Mouse (Mus musculus): Measurements from ENCODE around the gene Stard10. TPM values are rescaled to one million over a fixed set of nuclear protein-coding genes. Genes with fewer than 3 reads are reported as not detected.

Gene Stard10
- polyA plus RNA-seq (2014; fragmentation: Nextera tagmentation; extraction: Ambion mirVana) = 12.7 and 14.3 TPM in 2 replicates

- DNase-seq (ENCODE audit: low spot score) (no peak), ATAC-seq (ENCODE audit: low FRiP score) (no peak)
- H3K27ac ChIP-seq = no peak within 1 kb of the TSS
- 0 out of 2 replicates have a peak, but pooled peaks cover 6% of the 10 kb centered on the region for H3K4me1 ChIP-seq (replicated peaks; ENCODE audit: control insufficient read depth, insufficient read depth, low read length)
- no peaks in the 10 kb centered on the region for H3K9me3 ChIP-seq (ENCODE audit: control insufficient read depth, low read length)
- no peak within 1 kb of the TSS for H3K4me3 ChIP-seq (replicated peaks; ENCODE audit: low read length)
- 68% methylated on average over 3 of the region's 3 CpGs for WGBS
- H3K36me3 ChIP-seq (replicated peaks; ENCODE audit: control insufficient read depth, insufficient read depth) = no peaks in the 10 kb centered on the region
- 0 out of 2 replicates have a peak, but pooled peaks cover 3% of the 10 kb centered on the region for H3K27me3 ChIP-seq (ENCODE audit: control insufficient read depth, insufficient read depth, low read length)
- no peak within 1 kb of the TSS for H3K9ac ChIP-seq
- no peak within 1 kb of the TSS for H3K4me2 ChIP-seq (replicated peaks)
Measured at GRCm38 (mm10) chr7:101317014-101317413, at the start of gene Stard10. Gene Stard10, plus strand, starts transcription at chr7:101317086.

GRCm38 (mm10) chr7:101267457-101268259 lies 49.2 kb upstream of the Stard10 start:
- no peak for DNase-seq (ENCODE audit: low spot score)
- 89% methylated on average over 3 of the region's 3 CpGs for WGBS
- no peak overlapping the region for H3K9ac ChIP-seq
- H3K4me1 ChIP-seq (replicated peaks; ENCODE audit: control insufficient read depth, insufficient read depth, low read length) = no peaks in the 10 kb centered on the region
- H3K4me3 ChIP-seq (replicated peaks; ENCODE audit: low read length) = no peak overlapping the region
- H3K9me3 ChIP-seq (ENCODE audit: control insufficient read depth, low read length) = no peaks in the 10 kb centered on the region
- peaks cover 19% of the 10 kb centered on the region for H3K36me3 ChIP-seq (replicated peaks; ENCODE audit: control insufficient read depth, insufficient read depth)
- H3K4me2 ChIP-seq (replicated peaks) = no peak overlapping the region
- no peaks in the 10 kb centered on the region for H3K27me3 ChIP-seq (ENCODE audit: control insufficient read depth, insufficient read depth, low read length)
- H3K27ac ChIP-seq = no peak overlapping the region
- ATAC-seq (ENCODE audit: low FRiP score) = no peak

GRCm38 (mm10) chr7:101271602-101272001 lies 45.3 kb upstream of the Stard10 start:
- ATAC-seq (ENCODE audit: low FRiP score) (no peak), DNase-seq (ENCODE audit: low spot score) (no peak)
- H3K4me2 ChIP-seq (replicated peaks) = no peak overlapping the region
- no peaks in the 10 kb centered on the region for H3K27me3 ChIP-seq (ENCODE audit: control insufficient read depth, insufficient read depth, low read length)
- H3K27ac ChIP-seq = no peak overlapping the region
- no peaks in the 10 kb centered on the region for H3K9me3 ChIP-seq (ENCODE audit: control insufficient read depth, low read length)
- no peak overlapping the region for H3K4me3 ChIP-seq (replicated peaks; ENCODE audit: low read length)
- no peak overlapping the region for H3K9ac ChIP-seq
- H3K4me1 ChIP-seq (replicated peaks; ENCODE audit: control insufficient read depth, insufficient read depth, low read length) = no peaks in the 10 kb centered on the region
- WGBS = 81% methylated on average over 1 of the region's 1 CpGs
- H3K36me3 ChIP-seq (replicated peaks; ENCODE audit: control insufficient read depth, insufficient read depth) = peaks cover 46% of the 10 kb centered on the region

GRCm38 (mm10) chr7:101272466-101273160 lies 44.3 kb upstream of the Stard10 start:
- Histone ChIP-seq H3K4me2 (replicated peaks) (no peak overlapping the region), H3K27me3 (ENCODE audit: control insufficient read depth, insufficient read depth, low read length) (no peaks in the 10 kb centered on the region), H3K9me3 (ENCODE audit: control insufficient read depth, low read length) (no peaks in the 10 kb centered on the region), H3K36me3 (replicated peaks; ENCODE audit: control insufficient read depth, insufficient read depth) (peaks cover 55% of the 10 kb centered on the region), H3K27ac (no peak overlapping the region), H3K9ac (no peak overlapping the region), H3K4me3 (replicated peaks; ENCODE audit: low read length) (no peak overlapping the region), H3K4me1 (replicated peaks; ENCODE audit: control insufficient read depth, insufficient read depth, low read length) (no peaks in the 10 kb centered on the region)
- DNase-seq (ENCODE audit: low spot score) (no peak), ATAC-seq (ENCODE audit: low FRiP score) (no peak)
- WGBS = 87% methylated on average over 8 of the region's 8 CpGs

- DNase-seq (ENCODE audit: low spot score) (no peak), ATAC-seq (ENCODE audit: low FRiP score) (no peak)
- H3K4me2 ChIP-seq (replicated peaks) = no peak overlapping the region
- WGBS = 83% methylated on average over 3 of the region's 3 CpGs
- no peaks in the 10 kb centered on the region for H3K4me1 ChIP-seq (replicated peaks; ENCODE audit: control insufficient read depth, insufficient read depth, low read length)
- no peaks in the 10 kb centered on the region for H3K9me3 ChIP-seq (ENCODE audit: control insufficient read depth, low read length)
- H3K4me3 ChIP-seq (replicated peaks; ENCODE audit: low read length) = no peak overlapping the region
- H3K27me3 ChIP-seq (ENCODE audit: control insufficient read depth, insufficient read depth, low read length) = no peaks in the 10 kb centered on the region
- no peak overlapping the region for H3K9ac ChIP-seq
- H3K27ac ChIP-seq = no peak overlapping the region
- peaks cover 79% of the 10 kb centered on the region for H3K36me3 ChIP-seq (replicated peaks; ENCODE audit: control insufficient read depth, insufficient read depth)
Measured at GRCm38 (mm10) chr7:101282721-101283120, 34.2 kb upstream of the Stard10 start.

- 93% methylated on average over 1 of the region's 1 CpGs for WGBS
- no peak for DNase-seq (ENCODE audit: low spot score)
- Histone ChIP-seq H3K36me3 (replicated peaks; ENCODE audit: control insufficient read depth, insufficient read depth) (peaks cover 64% of the 10 kb centered on the region), H3K27me3 (ENCODE audit: control insufficient read depth, insufficient read depth, low read length) (no peaks in the 10 kb centered on the region), H3K27ac (no peak overlapping the region), H3K4me1 (replicated peaks; ENCODE audit: control insufficient read depth, insufficient read depth, low read length) (no peaks in the 10 kb centered on the region), H3K4me3 (replicated peaks; ENCODE audit: low read length) (no peak overlapping the region), H3K4me2 (replicated peaks) (no peak overlapping the region), H3K9me3 (ENCODE audit: control insufficient read depth, low read length) (no peaks in the 10 kb centered on the region), H3K9ac (no peak overlapping the region)
- ATAC-seq (ENCODE audit: low FRiP score) = no peak
Measured at GRCm38 (mm10) chr7:101284504-101284903, 32.4 kb upstream of the Stard10 start.

GRCm38 (mm10) chr7:101286891-101287290 lies 30.0 kb upstream of the Stard10 start:
- no peak overlapping the region for H3K4me2 ChIP-seq (replicated peaks)
- no peak overlapping the region for H3K9ac ChIP-seq
- no peaks in the 10 kb centered on the region for H3K9me3 ChIP-seq (ENCODE audit: control insufficient read depth, low read length)
- peaks cover 60% of the 10 kb centered on the region for H3K36me3 ChIP-seq (replicated peaks; ENCODE audit: control insufficient read depth, insufficient read depth)
- no peaks in the 10 kb centered on the region for H3K4me1 ChIP-seq (replicated peaks; ENCODE audit: control insufficient read depth, insufficient read depth, low read length)
- DNase-seq (ENCODE audit: low spot score) (no peak), ATAC-seq (ENCODE audit: low FRiP score) (no peak)
- no peaks in the 10 kb centered on the region for H3K27me3 ChIP-seq (ENCODE audit: control insufficient read depth, insufficient read depth, low read length)
- no peak overlapping the region for H3K27ac ChIP-seq
- H3K4me3 ChIP-seq (replicated peaks; ENCODE audit: low read length) = no peak overlapping the region
- WGBS = 86% methylated on average over 4 of the region's 4 CpGs

GRCm38 (mm10) chr7:101287820-101288219 lies 29.1 kb upstream of the Stard10 start:
- Histone ChIP-seq H3K27me3 (ENCODE audit: control insufficient read depth, insufficient read depth, low read length) (no peaks in the 10 kb centered on the region), H3K36me3 (replicated peaks; ENCODE audit: control insufficient read depth, insufficient read depth) (peaks cover 51% of the 10 kb centered on the region), H3K27ac (no peak overlapping the region), H3K4me2 (replicated peaks) (no peak overlapping the region), H3K9ac (no peak overlapping the region), H3K9me3 (ENCODE audit: control insufficient read depth, low read length) (no peaks in the 10 kb centered on the region), H3K4me1 (replicated peaks; ENCODE audit: control insufficient read depth, insufficient read depth, low read length) (no peaks in the 10 kb centered on the region), H3K4me3 (replicated peaks; ENCODE audit: low read length) (no peak overlapping the region)
- WGBS = 82% methylated on average over 2 of the region's 2 CpGs
- DNase-seq (ENCODE audit: low spot score) = no peak
- no peak for ATAC-seq (ENCODE audit: low FRiP score)

GRCm38 (mm10) chr7:101288436-101288835 lies 28.4 kb upstream of the Stard10 start:
- 40% methylated on average over 4 of the region's 4 CpGs for WGBS
- ATAC-seq (ENCODE audit: low FRiP score) = no peak

More at GRCm38 (mm10) chr7:101288436-101288835, 28.4 kb upstream of the Stard10 start:
- Histone ChIP-seq H3K4me2 (replicated peaks) (no peak overlapping the region), H3K27ac (no peak overlapping the region), H3K4me3 (replicated peaks; ENCODE audit: low read length) (no peak overlapping the region), H3K9ac (no peak overlapping the region), H3K9me3 (ENCODE audit: control insufficient read depth, low read length) (no peaks in the 10 kb centered on the region), H3K36me3 (replicated peaks; ENCODE audit: control insufficient read depth, insufficient read depth) (peaks cover 45% of the 10 kb centered on the region), H3K27me3 (ENCODE audit: control insufficient read depth, insufficient read depth, low read length) (no peaks in the 10 kb centered on the region), H3K4me1 (replicated peaks; ENCODE audit: control insufficient read depth, insufficient read depth, low read length) (no peaks in the 10 kb centered on the region)
- DNase-seq (ENCODE audit: low spot score) = peak; percentile 66

Data from hindbrain, embryonic 14.5 days (tissue).